Mouse (Mus musculus) kidney, adult 2 months (tissue): ENCODE measurements around the gene Rtl10. TPM values are rescaled to one million over a fixed set of nuclear protein-coding genes. Genes with fewer than 3 reads are reported as not detected.
"Not testable (repeated sequence)": the region's sequence is repeated elsewhere in the genome, so short reads cannot be mapped to it uniquely, and the experiment has no call there.

Experiments used
- DNase-seq: peaks from one replicate; pipeline ENCODE4 v3.0.0; 2021
- H3K27ac ChIP-seq: fragments of 200-500 bp; 2 replicates; pipeline ENCODE4 v1.5.1; 2012; ENCODE audit warnings: low read depth, low read length, control low read depth, inconsistent platforms; ENCODE audit not compliant: insufficient read depth
- H3K27me3 ChIP-seq: fragments of 200-500 bp; replicated peaks from 2 replicates; pipeline ENCODE4 v1.6.1; 2012; ENCODE audit warnings: mild to moderate bottlenecking, moderate library complexity, low read length, inconsistent platforms; ENCODE audit not compliant: control insufficient read depth, insufficient read depth
- H3K36me3 ChIP-seq: fragments of 200-500 bp; 2 replicates; pipeline ENCODE4 v1.6.1; 2012; ENCODE audit warnings: mild to moderate bottlenecking, moderate library complexity, low read length, inconsistent platforms; ENCODE audit not compliant: control insufficient read depth, insufficient read depth
- H3K4me1 ChIP-seq: fragments of 200-500 bp; 2 replicates; pipeline ENCODE4 v1.6.1; 2011; ENCODE audit warnings: low read length; ENCODE audit not compliant: control insufficient read depth, insufficient read depth
- H3K4me3 ChIP-seq: fragments of 200-500 bp; 2 replicates; pipeline ENCODE4 v1.5.1; 2011; ENCODE audit warnings: mild to moderate bottlenecking, low read depth, low read length, control low read depth; ENCODE audit not compliant: insufficient read depth
- CTCF ChIP-seq: fragments of 200-500 bp; conservative IDR thresholded peaks from 2 replicates; pipeline ENCODE4 v1.5.1; 2011; ENCODE audit warnings: low read depth, mild to moderate bottlenecking, control low read depth, low read length, moderate library complexity, mixed read lengths; ENCODE audit not compliant: insufficient read depth, insufficient read length
- POLR2A ChIP-seq: fragments of 200-500 bp; IDR thresholded peaks from one replicate; pipeline ENCODE4 v1.6.1; 2011; ENCODE audit warnings: low read depth, low read length, control low read depth
- WGBS: fragments of 180-500 bp; shearing (Covaris S2); methylation state at CpG from one replicate; pipeline ENCODE4 v1.1.7; 2018; 5-methylcytosine and 5-hydroxymethylcytosine counted together
- polyA plus RNA-seq: library from polyadenylated mRNA; depleted of rRNA; stranded (reverse); fragments of >200 nt; gene quantifications from 2 replicates; pipeline ENCODE4 v1.2.3, GENCODE M21; 2012; rRNA removed

Gene Rtl10
- polyA plus RNA-seq, 1 experiment: 5.0 TPM

- Histone ChIP-seq H3K4me3 (no peak overlapping the region), H3K27me3 (no peaks in the 10 kb centered on the region), H3K36me3 (no peaks in the 10 kb centered on the region), H3K27ac (no peak overlapping the region), H3K4me1 (no peaks in the 10 kb centered on the region)
- 93% methylated on average over 8 of the region's 8 CpGs for WGBS
- DNase-seq: no peak
- TF ChIP-seq POLR2A: no peak
- TF ChIP-seq CTCF: no peak
Observed at GRCm38 (mm10) chr16:18523563-18524245, 25.0 kb downstream of the Rtl10 start.

GRCm38 (mm10) chr16:18528656-18529055 is 30.0 kb downstream of the Rtl10 start:
- no peaks in the 10 kb centered on the region for H3K4me1 ChIP-seq
- no peaks in the 10 kb centered on the region for H3K27me3 ChIP-seq
- H3K27ac ChIP-seq: no peak overlapping the region
- no peak overlapping the region for H3K4me3 ChIP-seq
- H3K36me3 ChIP-seq: no peaks in the 10 kb centered on the region
- TF ChIP-seq POLR2A (no peak), CTCF (no peak)
- no peak for DNase-seq
- WGBS: 68% methylated on average over 5 of the region's 5 CpGs

DNA sequence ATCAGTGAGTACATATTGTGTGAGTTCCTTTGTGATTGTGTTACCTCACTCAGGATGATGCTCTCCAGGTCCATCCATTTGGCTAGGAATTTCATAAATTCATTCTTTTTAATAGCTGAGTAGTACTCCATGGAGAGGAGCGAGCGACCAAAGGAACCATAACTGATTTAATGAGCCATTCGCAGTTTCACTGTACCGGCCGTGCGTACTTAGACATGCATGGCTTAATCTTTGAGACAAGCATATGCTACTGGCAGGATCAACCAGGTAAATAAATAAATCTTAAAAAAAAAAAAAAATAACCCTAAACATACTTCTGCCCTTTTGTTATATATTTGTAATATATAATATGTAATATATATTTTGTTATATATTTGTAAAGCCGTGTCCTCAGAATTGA is 34.4 kb downstream of the Rtl10 start:
- not testable (repeated sequence) for H3K4me1 ChIP-seq, H3K27ac ChIP-seq, H3K27me3 ChIP-seq, DNase-seq, H3K4me3 ChIP-seq, H3K36me3 ChIP-seq
- 90% methylated on average over 7 of the region's 7 CpGs for WGBS

DNA sequence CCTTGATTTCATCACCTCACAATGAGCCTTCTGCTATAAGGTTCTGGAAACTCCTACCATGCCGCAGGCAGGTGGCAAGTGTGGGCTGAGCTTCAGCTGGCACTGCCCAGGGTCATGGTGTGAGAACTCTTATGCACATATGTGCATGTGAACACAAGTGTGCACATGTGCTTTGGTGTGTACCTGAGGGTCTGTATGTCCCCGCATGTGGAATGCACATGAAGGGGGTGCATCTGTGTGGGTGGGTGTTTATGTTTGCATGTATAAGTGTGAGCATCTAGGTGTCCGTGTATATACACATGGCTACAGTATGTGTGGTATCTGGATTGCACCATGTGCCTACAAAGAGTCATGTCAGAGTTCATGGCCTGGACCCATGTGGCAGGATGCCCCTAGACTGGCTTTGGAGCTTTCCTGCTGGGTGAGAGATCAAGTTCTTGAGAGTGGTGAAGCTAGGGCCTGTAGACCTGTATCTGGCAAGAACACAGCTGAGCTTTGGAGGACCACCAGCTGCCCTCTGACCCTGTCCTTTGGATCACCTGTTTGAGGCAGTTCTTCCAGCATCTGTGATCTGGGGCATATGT is 38.8 kb downstream of the Rtl10 start:
- no peaks in the 10 kb centered on the region for H3K36me3 ChIP-seq
- DNase-seq: no peak
- no peak overlapping the region for H3K4me3 ChIP-seq
- 92% methylated on average over 3 of the region's 3 CpGs for WGBS
- H3K27me3 ChIP-seq: no peaks in the 10 kb centered on the region
- no peak for TF ChIP-seq CTCF
- no peak for TF ChIP-seq POLR2A
- no peak overlapping the region for H3K27ac ChIP-seq
- H3K4me1 ChIP-seq: no peaks in the 10 kb centered on the region

DNA sequence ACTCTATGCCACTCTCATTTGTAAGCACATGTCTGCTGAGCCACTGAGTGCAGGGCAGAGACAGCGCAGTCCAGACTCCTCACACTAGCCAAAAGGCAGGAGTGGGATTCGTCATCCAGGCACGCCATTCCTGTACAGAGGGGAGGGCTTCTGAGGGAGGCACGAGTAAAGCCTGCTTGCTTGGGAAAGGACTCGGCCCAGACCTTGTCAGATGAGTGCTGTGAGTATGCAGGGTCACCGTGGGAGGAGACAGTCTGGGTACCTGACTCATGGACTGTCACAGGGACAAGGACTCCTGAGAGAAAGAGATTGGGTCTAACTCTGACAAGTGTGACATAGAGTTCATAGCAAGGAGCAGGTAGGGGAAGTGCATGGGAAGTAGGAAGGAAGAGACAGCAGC is 40.6 kb downstream of the Rtl10 start:
- H3K27me3 ChIP-seq: no peaks in the 10 kb centered on the region
- no peaks in the 10 kb centered on the region for H3K4me1 ChIP-seq
- H3K36me3 ChIP-seq: no peaks in the 10 kb centered on the region
- H3K4me3 ChIP-seq: no peak overlapping the region
- 61% methylated on average over 6 of the region's 6 CpGs for WGBS
- no peak for DNase-seq
- H3K27ac ChIP-seq: no peak overlapping the region
- TF ChIP-seq CTCF: no peak
- TF ChIP-seq POLR2A: no peak

- H3K27ac ChIP-seq: no peak overlapping the region
- H3K4me3 ChIP-seq: no peak overlapping the region
- no peaks in the 10 kb centered on the region for H3K27me3 ChIP-seq
- 67% methylated on average over 8 of the region's 8 CpGs for WGBS
- H3K4me1 ChIP-seq: no peaks in the 10 kb centered on the region
- TF ChIP-seq POLR2A: no peak
- H3K36me3 ChIP-seq: no peaks in the 10 kb centered on the region
- DNase-seq: no peak
Observed at GRCm38 (mm10) chr16:18543151-18543829, 44.6 kb downstream of the Rtl10 start.

- TF ChIP-seq POLR2A (no peak), CTCF (no peak)
- Histone ChIP-seq H3K4me3 (no peak overlapping the region), H3K27me3 (no peaks in the 10 kb centered on the region), H3K27ac (no peak overlapping the region), H3K36me3 (no peaks in the 10 kb centered on the region), H3K4me1 (no peaks in the 10 kb centered on the region)
- WGBS: 83% methylated on average over 5 of the region's 5 CpGs
- no peak for DNase-seq
Observed at GRCm38 (mm10) chr16:18547891-18548290, 49.2 kb downstream of the Rtl10 start.

Other genes starting within 250 kb of the Rtl10 start
- not detected in 2 replicates for gene Gm49776, start 240.6 kb upstream of the Rtl10 start, polyA plus RNA-seq
- gene Dgcr8, start 209.7 kb upstream of the Rtl10 start, polyA plus RNA-seq: 11.9 and 13.2 TPM in 2 replicates
- gene Tango2, start 150.8 kb upstream of the Rtl10 start, polyA plus RNA-seq: 147 and 158 TPM in 2 replicates
- gene Arvcf, start 150.7 kb upstream of the Rtl10 start, polyA plus RNA-seq: 94.2 and 98.5 TPM in 2 replicates
- gene Txnrd2, start 72.5 kb upstream of the Rtl10 start, polyA plus RNA-seq: 35.2 and 39.1 TPM in 2 replicates
- 519 and 582 TPM in 2 replicates for gene Comt, start 72.0 kb upstream of the Rtl10 start, polyA plus RNA-seq
- gene Gnb1l, start 188 bp upstream of the Rtl10 start, polyA plus RNA-seq: 10.7 and 15.8 TPM in 2 replicates
- gene Tbx1, start 91.8 kb downstream of the Rtl10 start, polyA plus RNA-seq: 0.15 and 1.7 TPM in 2 replicates
- gene Gp1bb, start 123.5 kb downstream of the Rtl10 start, polyA plus RNA-seq: 0.34 and 0.69 TPM in 2 replicates
- gene Gm49601, start 127.5 kb downstream of the Rtl10 start, polyA plus RNA-seq: 1.1 and 1.4 TPM in 2 replicates
- gene Sept5, start 131.1 kb downstream of the Rtl10 start, polyA plus RNA-seq: 3.1 and 3.8 TPM in 2 replicates